Mouse (Mus musculus): ENCODE data around the gene Nfia.

DNA sequence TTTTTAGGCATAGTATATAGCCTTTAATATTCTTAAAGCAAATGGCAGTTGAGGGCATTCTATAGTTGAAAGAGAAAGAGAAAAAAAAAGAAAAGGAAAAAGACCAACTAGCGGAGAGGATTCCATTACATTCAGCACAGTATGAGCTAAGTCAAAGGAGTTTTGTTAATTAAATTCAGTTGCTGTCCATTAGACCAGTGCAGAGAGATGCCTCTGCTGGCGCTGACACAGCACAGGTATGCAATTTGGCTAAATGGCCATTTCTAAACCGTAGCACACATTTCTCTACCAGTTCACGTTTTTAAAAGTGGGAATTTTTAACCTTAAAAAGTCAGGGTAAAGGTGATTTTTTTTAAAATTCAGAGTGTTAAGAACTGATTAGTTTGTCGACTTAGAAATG, 32.1 kb downstream of the Nfia start:
- TF ChIP-seq EP300 (IDR thresholded peaks at IDR 0.05; ENCODE audit: insufficient read depth, low read depth, low read length) (no peak), CTCF (IDR thresholded peaks at IDR 0.05; ENCODE audit: low read depth, low read length) (no peak), POLR2A (IDR thresholded peaks at IDR 0.05; ENCODE audit: insufficient read depth, low read length) (no peak)
